Mouse (Mus musculus) midbrain, embryonic 15.5 days (tissue): ENCODE measurements around the gene Itpa. TPM values are rescaled to one million over a fixed set of nuclear protein-coding genes. Genes with fewer than 3 reads are reported as not detected.
"Not testable (repeated sequence)": the region's sequence is repeated elsewhere in the genome, so short reads cannot be mapped to it uniquely, and the experiment has no call there.

Experiments used
- ATAC-seq: fragments of 200-750 bp; cut with Nextera tagmentation; replicated peaks from 2 replicates; pipeline ENCODE4 v1.8.0; 2017; ENCODE audit warnings: moderate TSS enrichment
- H3K27ac ChIP-seq: fragments of 300-500 bp; sonication (generic); 2 replicates; pipeline ENCODE4 v1.5.1; 2015; ENCODE audit warnings: mild to moderate bottlenecking, inconsistent platforms
- H3K27me3 ChIP-seq: fragments of 300-500 bp; sonication (generic); replicated peaks from 2 replicates; pipeline ENCODE4 v1.6.1; 2015; ENCODE audit warnings: inconsistent platforms
- H3K36me3 ChIP-seq: fragments of 300-500 bp; sonication (generic); replicated peaks from 2 replicates; pipeline ENCODE4 v1.6.1; 2015; ENCODE audit warnings: inconsistent platforms
- H3K4me1 ChIP-seq: fragments of 300-500 bp; sonication (generic); 2 replicates; pipeline ENCODE4 v1.6.1; 2015; ENCODE audit warnings: inconsistent platforms
- H3K4me2 ChIP-seq: fragments of 300-500 bp; sonication (generic); 2 replicates; pipeline ENCODE4 v1.6.1; 2015; ENCODE audit warnings: inconsistent platforms, mild to moderate bottlenecking, moderate library complexity
- H3K4me3 ChIP-seq: fragments of 300-500 bp; sonication (generic); 2 replicates; pipeline ENCODE4 v1.5.1; 2015; ENCODE audit warnings: mild to moderate bottlenecking, inconsistent platforms
- H3K9ac ChIP-seq: fragments of 300-500 bp; sonication (generic); 2 replicates; pipeline ENCODE4 v1.6.1; 2015; ENCODE audit warnings: mild to moderate bottlenecking, inconsistent platforms
- H3K9me3 ChIP-seq: fragments of 300-500 bp; sonication (generic); 2 replicates; pipeline ENCODE4 v1.6.1; 2016; ENCODE audit warnings: inconsistent platforms
- WGBS: fragments of 180-500 bp; shearing (Covaris S2); methylation state at CpG from one replicate; pipeline ENCODE4 v1.1.7; 2015; ENCODE audit warnings: mixed read lengths; 5-methylcytosine and 5-hydroxymethylcytosine counted together
- polyA plus RNA-seq: library from polyadenylated mRNA; unstranded; fragments of >200 nt; fragmentation: Nextera tagmentation; extraction: Ambion mirVana; gene quantifications from 2 replicates; pipeline ENCODE4 v1.2.1, GENCODE M21; 2015

Itpa gene
- polyA plus RNA-seq, 1 experiment from 2014 or later = 130 TPM

- Histone ChIP-seq H3K27ac (no peak overlapping the region), H3K27me3 (peaks cover 44% of the 10 kb centered on the region), H3K9me3 (no peaks in the 10 kb centered on the region), H3K9ac (no peak overlapping the region), H3K4me3 (no peak overlapping the region), H3K36me3 (no peaks in the 10 kb centered on the region), H3K4me1 (peaks cover 33% of the 10 kb centered on the region), H3K4me2 (no peak overlapping the region)
- ATAC-seq = no peak
- 84% methylated on average over 6 of the region's 6 CpGs for WGBS
Observed at GRCm38 (mm10) chr2:130639276-130639675, 28.1 kb upstream of the Itpa start.

- no peak for ATAC-seq
- H3K4me3 ChIP-seq = peak overlapping the region; percentile 81
- H3K36me3 ChIP-seq = no peaks in the 10 kb centered on the region
- no peak overlapping the region for H3K27ac ChIP-seq
- H3K4me1 ChIP-seq = peaks cover 16% of the 10 kb centered on the region
- H3K9me3 ChIP-seq = no peaks in the 10 kb centered on the region
- H3K9ac ChIP-seq = peak overlapping the region; percentile 76
- peak overlapping the region; percentile 77 for H3K4me2 ChIP-seq
- 77% methylated on average over 6 of the region's 6 CpGs for WGBS
- H3K27me3 ChIP-seq = peaks cover 22% of the 10 kb centered on the region
Observed at GRCm38 (mm10) chr2:130641351-130642025, 25.9 kb upstream of the Itpa start.

GRCm38 (mm10) chr2:130642197-130642660 lies 25.2 kb upstream of the Itpa start:
- WGBS = under 1% methylated on average over 16 of the region's 27 CpGs
- peak overlapping the region; percentile 79 for H3K27ac ChIP-seq

GRCm38 (mm10) chr2:130642684-130643369 lies 24.6 kb upstream of the Itpa start, which contains the start of gene Lzts3:
Gene Lzts3 (minus strand): TSS chr2:130642803.
- Histone ChIP-seq H3K9ac (peak within 1 kb of the TSS; percentile 76), H3K9me3 (no peaks in the 10 kb centered on the region), H3K4me2 (peak within 1 kb of the TSS; percentile 77), H3K4me3 (peak within 1 kb of the TSS; percentile 81), H3K27me3 (peaks cover 8% of the 10 kb centered on the region; the same call in 1 of the 2 replicates), H3K4me1 (peaks cover 16% of the 10 kb centered on the region), H3K27ac (peak within 1 kb of the TSS; percentile 79), H3K36me3 (no peaks in the 10 kb centered on the region)
- WGBS = 3% methylated on average over 39 of the region's 40 CpGs
- peak; percentile 95 for ATAC-seq

More at GRCm38 (mm10) chr2:130642197-130642660, 25.2 kb upstream of the Itpa start:
- peak overlapping the region; percentile 77 for H3K4me2 ChIP-seq
- peaks cover 14% of the 10 kb centered on the region for H3K27me3 ChIP-seq
- H3K4me3 ChIP-seq = peak overlapping the region; percentile 81
- no peaks in the 10 kb centered on the region for H3K36me3 ChIP-seq
- peaks cover 16% of the 10 kb centered on the region for H3K4me1 ChIP-seq
- no peaks in the 10 kb centered on the region for H3K9me3 ChIP-seq
- peak; percentile 89 for ATAC-seq
- peak overlapping the region; percentile 76 for H3K9ac ChIP-seq

GRCm38 (mm10) chr2:130645198-130645597 lies 22.2 kb upstream of the Itpa start:
- Histone ChIP-seq H3K9me3 (no peaks in the 10 kb centered on the region), H3K36me3 (no peaks in the 10 kb centered on the region), H3K27ac (no peak overlapping the region), H3K4me1 (peaks cover 16% of the 10 kb centered on the region), H3K4me3 (no peak overlapping the region), H3K27me3 (no peaks in the 10 kb centered on the region), H3K4me2 (no peak overlapping the region), H3K9ac (no peak overlapping the region)
- 87% methylated on average over 4 of the region's 4 CpGs for WGBS
- ATAC-seq = no peak

- H3K36me3 ChIP-seq = peaks cover 16% of the 10 kb centered on the region; the same call in 1 of the 2 replicates
- H3K4me1 ChIP-seq, H3K27me3 ChIP-seq, ATAC-seq, H3K9ac ChIP-seq, H3K4me3 ChIP-seq, H3K4me2 ChIP-seq, H3K27ac ChIP-seq, H3K9me3 ChIP-seq: not testable (repeated sequence)
- WGBS = 81% methylated on average over 6 of the region's 6 CpGs
Observed at GRCm38 (mm10) chr2:130649028-130649427, 18.4 kb upstream of the Itpa start.

- H3K36me3 ChIP-seq = peaks cover 41% of the 10 kb centered on the region
- no peaks in the 10 kb centered on the region for H3K4me1 ChIP-seq
- H3K9ac ChIP-seq = no peak overlapping the region
- ATAC-seq = no peak
- no peak overlapping the region for H3K4me2 ChIP-seq
- 94% methylated on average over 2 of the region's 2 CpGs for WGBS
- no peak overlapping the region for H3K27ac ChIP-seq
- H3K4me3 ChIP-seq = no peak overlapping the region
- H3K27me3 ChIP-seq = no peaks in the 10 kb centered on the region
- no peaks in the 10 kb centered on the region for H3K9me3 ChIP-seq
Observed at GRCm38 (mm10) chr2:130653303-130653702, 14.1 kb upstream of the Itpa start.

GRCm38 (mm10) chr2:130653760-130654159 lies 13.7 kb upstream of the Itpa start:
- Histone ChIP-seq H3K36me3 (peaks cover 45% of the 10 kb centered on the region), H3K27ac (no peak overlapping the region), H3K9me3 (no peaks in the 10 kb centered on the region), H3K4me2 (no peak overlapping the region), H3K4me3 (no peak overlapping the region), H3K27me3 (no peaks in the 10 kb centered on the region), H3K4me1 (no peaks in the 10 kb centered on the region), H3K9ac (no peak overlapping the region)
- 84% methylated on average over 1 of the region's 1 CpGs for WGBS
- ATAC-seq = no peak

GRCm38 (mm10) chr2:130655660-130656339 lies 11.6 kb upstream of the Itpa start:
- Histone ChIP-seq H3K4me3 (no peak overlapping the region), H3K4me2 (no peak overlapping the region), H3K27me3 (no peaks in the 10 kb centered on the region), H3K27ac (no peak overlapping the region), H3K36me3 (peaks cover 41% of the 10 kb centered on the region), H3K4me1 (no peaks in the 10 kb centered on the region), H3K9me3 (no peaks in the 10 kb centered on the region), H3K9ac (no peak overlapping the region)
- ATAC-seq = no peak
- WGBS = 94% methylated on average over 6 of the region's 6 CpGs

- Histone ChIP-seq H3K9me3 (no peaks in the 10 kb centered on the region), H3K4me3 (no peak overlapping the region), H3K27me3 (no peaks in the 10 kb centered on the region), H3K4me2 (no peak overlapping the region), H3K9ac (no peak overlapping the region), H3K4me1 (no peaks in the 10 kb centered on the region), H3K27ac (no peak overlapping the region), H3K36me3 (peaks cover 38% of the 10 kb centered on the region)
- 93% methylated on average over 9 of the region's 9 CpGs for WGBS
- no peak for ATAC-seq
Observed at GRCm38 (mm10) chr2:130656536-130656935, 10.9 kb upstream of the Itpa start.

- H3K4me2 ChIP-seq = no peak overlapping the region
- H3K36me3 ChIP-seq = peaks cover 36% of the 10 kb centered on the region
- 86% methylated on average over 6 of the region's 6 CpGs for WGBS
- H3K4me3 ChIP-seq = no peak overlapping the region
- no peak overlapping the region for H3K27ac ChIP-seq
- no peaks in the 10 kb centered on the region for H3K27me3 ChIP-seq
- no peaks in the 10 kb centered on the region for H3K9me3 ChIP-seq
- no peak for ATAC-seq
- peaks cover 2% of the 10 kb centered on the region for H3K4me1 ChIP-seq
- H3K9ac ChIP-seq = no peak overlapping the region
Observed at GRCm38 (mm10) chr2:130657541-130657940, 9.9 kb upstream of the Itpa start.

GRCm38 (mm10) chr2:130658530-130658929 lies 8.9 kb upstream of the Itpa start:
- no peak for ATAC-seq
- Histone ChIP-seq H3K4me1 (peaks cover 12% of the 10 kb centered on the region), H3K27me3 (no peaks in the 10 kb centered on the region), H3K4me3 (no peak overlapping the region), H3K9ac (no peak overlapping the region), H3K4me2 (no peak overlapping the region), H3K27ac (no peak overlapping the region), H3K36me3 (peaks cover 31% of the 10 kb centered on the region), H3K9me3 (no peaks in the 10 kb centered on the region)
- WGBS = 97% methylated on average over 10 of the region's 10 CpGs
